Mouse (Mus musculus) liver, adult (tissue): Measurements from ENCODE around the gene Hacd3.

Experiments used
- GATA4 ChIP-seq: IDR thresholded peaks from 2 replicates; pipeline ENCODE4 v1.6.1; 2014; ENCODE audit warnings: mild to moderate bottlenecking, low read length; ENCODE audit not compliant: insufficient replicate concordance

Gene Hacd3

GRCm38 (mm10) chr9:64939281-64939680 is 82.2 kb downstream of the Hacd3 start:
- TF ChIP-seq GATA4: no peak

GRCm38 (mm10) chr9:64938535-64938934 is 83.0 kb downstream of the Hacd3 start:
- TF ChIP-seq GATA4: no peak

GRCm38 (mm10) chr9:64937491-64937890 is 84.0 kb downstream of the Hacd3 start:
- TF ChIP-seq GATA4: no peak
